Mouse (Mus musculus): ENCODE results near the gene Gm9044.
A peak's percentile ranks its signal among the peaks of the same experiment; 100 is the strongest.
"Not testable (repeated sequence)": the region's sequence is repeated elsewhere in the genome, so short reads cannot be mapped to it uniquely, and the experiment has no call there.

Gene Gm9044

GRCm38 (mm10) chr10:118332308-118332707 is at the start of gene Gm9044:
Gene Gm9044 (minus strand): TSS chr10:118332408.
- not testable (repeated sequence) for DNase-seq (ENCODE audit: low spot score)

GRCm38 (mm10) chr10:118370443-118370842 is 38.2 kb upstream of the Gm9044 start:
- peak; percentile 76 for DNase-seq (ENCODE audit: low spot score)

GRCm38 (mm10) chr10:118369518-118369917 is 37.3 kb upstream of the Gm9044 start:
- no peak for DNase-seq (ENCODE audit: low spot score)

GRCm38 (mm10) chr10:118354005-118354404 is 21.8 kb upstream of the Gm9044 start, which contains the start of gene Gm9049:
Gene Gm9049 (minus strand): TSS chr10:118354105.
- DNase-seq (ENCODE audit: low spot score) = not testable (repeated sequence)

GRCm38 (mm10) chr10:118348579-118348978 is 16.4 kb upstream of the Gm9044 start, which contains the start of gene Gm9048:
Gene Gm9048 (minus strand): TSS chr10:118348679.
- not testable (repeated sequence) for DNase-seq (ENCODE audit: low spot score)

- not testable (repeated sequence) for DNase-seq (ENCODE audit: low spot score)
Observed at GRCm38 (mm10) chr10:118343155-118343554, 10.9 kb upstream of the Gm9044 start, which contains the start of gene Gm9046. Gene Gm9046 (minus strand): TSS chr10:118343255.

- not testable (repeated sequence) for DNase-seq (ENCODE audit: low spot score)
Observed at GRCm38 (mm10) chr10:118337731-118338130, 5.5 kb upstream of the Gm9044 start, which contains the start of gene Gm9045. Gene Gm9045 (minus strand): TSS chr10:118337831.

- DNase-seq (ENCODE audit: low spot score) = not testable (repeated sequence)
Observed at GRCm38 (mm10) chr10:118326869-118327268, 5.3 kb downstream of the Gm9044 start, which contains the start of gene Gm9040. Gene Gm9040 (minus strand): TSS chr10:118326969.

GRCm38 (mm10) chr10:118319024-118319423 is 13.2 kb downstream of the Gm9044 start:
- no peak for DNase-seq (ENCODE audit: low spot score)

GRCm38 (mm10) chr10:118302133-118302532 is 30.1 kb downstream of the Gm9044 start:
- DNase-seq (ENCODE audit: low spot score) = not testable (repeated sequence)

GRCm38 (mm10) chr10:118294938-118295337 is 37.3 kb downstream of the Gm9044 start, which contains the start of gene Iltifb:
Gene Iltifb (minus strand): TSS chr10:118295038.
- no peak for DNase-seq (ENCODE audit: low spot score)

GRCm38 (mm10) chr10:118283016-118283415 is 49.2 kb downstream of the Gm9044 start:
- DNase-seq (ENCODE audit: low spot score) = not testable (repeated sequence)

GRCm38 (mm10) chr10:118282565-118282964 is 49.6 kb downstream of the Gm9044 start:
- DNase-seq (ENCODE audit: low spot score) = not testable (repeated sequence)

Measured in urinary bladder, postnatal 25 days (tissue).